Mouse (Mus musculus) small intestine, adult 2 months (tissue): ENCODE data around the gene Zfhx3. TPM values are rescaled to one million over a fixed set of nuclear protein-coding genes. Genes with fewer than 3 reads are reported as not detected.

Experiments
- H3K27ac ChIP-seq: fragments of 200-500 bp; 2 replicates; pipeline ENCODE4 v1.5.1; 2012; ENCODE audit warnings: low read depth, low read length, control low read depth, inconsistent platforms; ENCODE audit not compliant: insufficient read depth
- H3K27me3 ChIP-seq: fragments of 200-500 bp; 2 replicates; pipeline ENCODE4 v1.6.1; 2012; ENCODE audit warnings: mild to moderate bottlenecking, moderate library complexity, low read length, inconsistent platforms; ENCODE audit not compliant: control insufficient read depth, insufficient read depth
- H3K36me3 ChIP-seq: fragments of 200-500 bp; 2 replicates; pipeline ENCODE4 v1.6.1; 2012; ENCODE audit warnings: mild to moderate bottlenecking, low read length, control low read depth, inconsistent platforms; ENCODE audit not compliant: control insufficient read depth, insufficient read depth
- H3K4me1 ChIP-seq: fragments of 200-500 bp; 2 replicates; pipeline ENCODE4 v1.6.1; 2012; ENCODE audit warnings: low read length, inconsistent platforms, mixed read lengths; ENCODE audit not compliant: control insufficient read depth, insufficient read depth, insufficient read length
- H3K4me3 ChIP-seq: fragments of 200-500 bp; 2 replicates; pipeline ENCODE4 v1.5.1; 2012; ENCODE audit warnings: low read depth, mild to moderate bottlenecking, control low read depth, inconsistent platforms, low read length, moderate library complexity
- CTCF ChIP-seq: fragments of 200-500 bp; IDR thresholded peaks from 2 replicates; pipeline ENCODE4 v1.5.1; 2012; ENCODE audit warnings: low read depth, mild to moderate bottlenecking, control low read depth, inconsistent platforms, low read length, moderate library complexity, mixed read lengths; ENCODE audit not compliant: insufficient replicate concordance, insufficient read length; ENCODE audit errors: extremely low read depth
- POLR2A ChIP-seq: fragments of 200-500 bp; IDR thresholded peaks from 2 replicates; pipeline ENCODE4 v1.6.1; 2012; ENCODE audit warnings: low read depth, mild to moderate bottlenecking, control low read depth, inconsistent platforms, low read length, moderate library complexity
- WGBS: fragments of 180-500 bp; shearing (Covaris S2); methylation state at CpG from one replicate; pipeline ENCODE4 v1.1.7; 2018; 5-methylcytosine and 5-hydroxymethylcytosine counted together
- polyA plus RNA-seq: library from polyadenylated mRNA; depleted of rRNA; stranded (reverse); fragments of >200 nt; gene quantifications from 2 replicates; pipeline ENCODE4 v1.2.3, GENCODE M21; 2012

Gene Zfhx3
- polyA plus RNA-seq, 1 experiment: 2.0 TPM

DNA sequence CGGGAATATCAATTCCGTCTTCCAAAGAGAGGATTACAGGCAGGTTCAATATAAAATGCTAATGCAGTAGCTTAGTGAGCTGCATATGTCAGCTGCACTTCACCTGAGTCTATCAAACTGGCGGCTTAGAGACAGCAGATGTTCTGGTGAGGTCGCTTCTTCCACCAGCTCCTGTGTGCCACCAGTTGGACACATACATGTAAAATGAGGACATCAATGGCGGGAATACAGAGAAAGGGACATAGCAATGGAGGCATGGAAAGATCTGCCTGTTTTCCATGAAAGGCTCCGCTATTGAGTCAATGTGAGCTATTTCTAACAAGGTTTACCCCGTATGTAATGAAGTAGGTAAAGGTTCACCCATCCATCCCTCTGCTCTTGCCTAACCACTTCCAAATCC, 587.0 kb downstream of the Zfhx3 start:
- Histone ChIP-seq H3K27me3 (no peaks in the 10 kb centered on the region), H3K27ac (no peak overlapping the region), H3K4me3 (no peak overlapping the region), H3K36me3 (no peaks in the 10 kb centered on the region), H3K4me1 (no peaks in the 10 kb centered on the region)
- TF ChIP-seq POLR2A: no peak
- 94% methylated on average over 7 of the region's 7 CpGs for WGBS

DNA sequence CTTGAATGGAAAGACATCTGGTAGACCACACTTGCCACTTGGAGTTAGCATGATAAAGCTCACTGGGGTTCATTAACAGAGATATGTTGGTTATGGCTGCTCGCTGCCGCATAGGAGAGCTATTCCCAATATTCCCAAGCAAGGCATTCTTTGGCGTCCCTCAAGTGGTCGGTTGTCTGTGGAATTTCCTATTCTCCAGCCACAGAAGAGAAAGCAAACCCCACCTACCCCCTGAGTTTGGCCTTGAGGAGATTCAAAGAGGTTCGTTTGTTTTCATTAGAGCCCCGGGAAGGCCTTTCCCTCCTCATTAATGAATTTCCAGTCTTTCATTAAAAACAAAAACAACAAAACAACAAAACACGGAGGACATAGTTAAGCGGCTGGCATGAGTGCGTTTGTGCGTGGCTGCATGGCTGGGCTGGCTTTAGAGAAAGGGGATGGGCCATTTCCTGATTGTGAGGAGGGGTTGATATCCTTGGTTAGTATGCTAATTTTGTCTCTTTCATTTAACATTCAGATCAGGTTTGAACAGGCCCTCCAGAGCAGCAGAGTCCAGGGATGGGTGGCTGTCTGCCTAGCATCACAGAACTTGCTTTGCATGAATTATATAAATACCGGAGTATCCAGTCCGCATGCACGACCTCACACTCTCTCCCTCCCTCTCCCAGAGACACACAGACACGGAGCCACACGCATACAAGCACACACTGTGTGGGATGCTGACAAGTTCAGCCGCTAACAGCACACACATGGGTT, 592.9 kb downstream of the Zfhx3 start:
- TF ChIP-seq CTCF (no peak), POLR2A (no peak)
- Histone ChIP-seq H3K4me1 (no peaks in the 10 kb centered on the region), H3K27ac (no peak overlapping the region), H3K27me3 (no peaks in the 10 kb centered on the region), H3K36me3 (no peaks in the 10 kb centered on the region), H3K4me3 (no peak overlapping the region)
- 84% methylated on average over 16 of the region's 16 CpGs for WGBS

- 91% methylated on average over 7 of the region's 7 CpGs for WGBS
- H3K27me3 ChIP-seq: no peaks in the 10 kb centered on the region
- H3K36me3 ChIP-seq: no peaks in the 10 kb centered on the region
- no peaks in the 10 kb centered on the region for H3K4me1 ChIP-seq
- no peak for TF ChIP-seq POLR2A
- TF ChIP-seq CTCF: no peak
- H3K27ac ChIP-seq: no peak overlapping the region
- no peak overlapping the region for H3K4me3 ChIP-seq
Observed at GRCm38 (mm10) chr8:108536186-108536585, 593.7 kb downstream of the Zfhx3 start.

DNA sequence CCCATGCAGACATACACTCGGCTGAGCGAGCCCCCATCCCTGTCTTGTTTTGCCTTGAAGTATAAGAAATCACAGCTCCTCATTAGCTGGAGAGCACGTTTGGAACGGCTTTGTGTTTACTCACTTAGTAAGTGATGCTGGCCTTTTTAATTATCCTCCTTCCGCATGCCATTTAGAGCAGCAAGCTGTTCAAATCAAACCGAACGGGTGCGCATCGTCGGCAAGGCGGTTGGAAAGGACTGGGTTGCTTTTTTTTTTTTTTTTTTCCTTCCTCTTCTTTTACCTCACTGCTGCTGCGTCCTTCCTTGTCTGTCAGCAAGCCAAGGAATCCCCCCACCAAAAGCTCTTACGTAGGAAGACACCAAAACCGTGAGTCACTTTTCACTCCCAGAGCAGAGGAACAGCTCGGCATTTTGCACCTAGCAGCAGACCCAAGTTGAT, 594.5 kb downstream of the Zfhx3 start:
- Histone ChIP-seq H3K36me3 (no peaks in the 10 kb centered on the region), H3K27ac (no peak overlapping the region), H3K4me3 (no peak overlapping the region), H3K4me1 (no peaks in the 10 kb centered on the region), H3K27me3 (no peaks in the 10 kb centered on the region)
- 63% methylated on average over 15 of the region's 15 CpGs for WGBS
- TF ChIP-seq POLR2A (no peak), CTCF (no peak)

- no peak for TF ChIP-seq POLR2A
- TF ChIP-seq CTCF: no peak
- 72% methylated on average over 25 of the region's 25 CpGs for WGBS
- H3K4me1 ChIP-seq: no peaks in the 10 kb centered on the region
Observed at GRCm38 (mm10) chr8:108537686-108538551, 595.5 kb downstream of the Zfhx3 start.

GRCm38 (mm10) chr8:108538929-108539555, 596.6 kb downstream of the Zfhx3 start:
- H3K27me3 ChIP-seq: no peaks in the 10 kb centered on the region
- TF ChIP-seq CTCF (no peak), POLR2A (no peak)
- H3K27ac ChIP-seq: no peak overlapping the region
- 48% methylated on average over 8 of the region's 8 CpGs for WGBS
- H3K4me1 ChIP-seq: no peaks in the 10 kb centered on the region
- H3K4me3 ChIP-seq: no peak overlapping the region
- no peaks in the 10 kb centered on the region for H3K36me3 ChIP-seq

More at GRCm38 (mm10) chr8:108537686-108538551, 595.5 kb downstream of the Zfhx3 start:
- no peaks in the 10 kb centered on the region for H3K36me3 ChIP-seq
- H3K4me3 ChIP-seq: no peak overlapping the region
- H3K27me3 ChIP-seq: no peaks in the 10 kb centered on the region
- no peak overlapping the region for H3K27ac ChIP-seq

GRCm38 (mm10) chr8:108552518-108552917, 610.1 kb downstream of the Zfhx3 start:
- WGBS: 81% methylated on average over 8 of the region's 8 CpGs
- no peaks in the 10 kb centered on the region for H3K36me3 ChIP-seq

More at GRCm38 (mm10) chr8:108552518-108552917, 610.1 kb downstream of the Zfhx3 start:
- Histone ChIP-seq H3K4me1 (no peaks in the 10 kb centered on the region), H3K27me3 (no peaks in the 10 kb centered on the region), H3K27ac (no peak overlapping the region), H3K4me3 (no peak overlapping the region)
- TF ChIP-seq CTCF (no peak), POLR2A (no peak)
